Mouse (Mus musculus): ENCODE measurements around the gene Olfr9. TPM values are rescaled to one million over a fixed set of nuclear protein-coding genes. Genes with fewer than 3 reads are reported as not detected.

The Olfr9 gene
- polyA plus RNA-seq (2014; fragmentation: Illumina TruSeq; extraction: RNeasy Lipid Tissue Mini Kit (QIAGEN cat#74804); ENCODE audit: low read depth, low replicate concordance) = not detected

GRCm38 (mm10) chr10:128989131-128989530, at the start of gene Olfr9:
Gene Olfr9, plus strand, starts transcription at chr10:128989431.

GRCm38 (mm10) chr10:128960590-128961584, 28.3 kb upstream of the Olfr9 start, which contains the start of gene Mettl7b:
Gene Mettl7b, minus strand, starts transcription at chr10:128960988.

GRCm38 (mm10) chr10:129010288-129010841, 21.1 kb downstream of the Olfr9 start, which contains the start of gene Olfr763:
Gene Olfr763, plus strand, starts transcription at chr10:129010791.

GRCm38 (mm10) chr10:129039796-129040195, 50.6 kb downstream of the Olfr9 start, which contains the start of gene Olfr764-ps1:
Gene Olfr764-ps1, minus strand, starts transcription at chr10:129039896.

Other genes starting within 250 kb of the Olfr9 start
- gene Dgka, start 244.6 kb upstream of the Olfr9 start, polyA plus RNA-seq (2014; fragmentation: Illumina TruSeq; extraction: RNeasy Lipid Tissue Mini Kit (QIAGEN cat#74804); ENCODE audit: low read depth, low replicate concordance) = 8.3 TPM
- gene Pym1, start 241.5 kb upstream of the Olfr9 start, polyA plus RNA-seq (2014; fragmentation: Illumina TruSeq; extraction: RNeasy Lipid Tissue Mini Kit (QIAGEN cat#74804); ENCODE audit: low read depth, low replicate concordance) = 0.57 TPM
- 0.36 TPM for gene Mmp19, start 198.5 kb upstream of the Olfr9 start, polyA plus RNA-seq (2014; fragmentation: Illumina TruSeq; extraction: RNeasy Lipid Tissue Mini Kit (QIAGEN cat#74804); ENCODE audit: low read depth, low replicate concordance)
- gene Dnajc14, start 185.4 kb upstream of the Olfr9 start, polyA plus RNA-seq (2014; fragmentation: Illumina TruSeq; extraction: RNeasy Lipid Tissue Mini Kit (QIAGEN cat#74804); ENCODE audit: low read depth, low replicate concordance) = 33.2 TPM
- gene Tmem198b, start 185.1 kb upstream of the Olfr9 start, polyA plus RNA-seq (2014; fragmentation: Illumina TruSeq; extraction: RNeasy Lipid Tissue Mini Kit (QIAGEN cat#74804); ENCODE audit: low read depth, low replicate concordance) = 2.6 TPM
- gene Sarnp, start 172.1 kb upstream of the Olfr9 start, polyA plus RNA-seq (2014; fragmentation: Illumina TruSeq; extraction: RNeasy Lipid Tissue Mini Kit (QIAGEN cat#74804); ENCODE audit: low read depth, low replicate concordance) = 248 TPM
- 130 TPM for gene Ormdl2, start 167.8 kb upstream of the Olfr9 start, polyA plus RNA-seq (2014; fragmentation: Illumina TruSeq; extraction: RNeasy Lipid Tissue Mini Kit (QIAGEN cat#74804); ENCODE audit: low read depth, low replicate concordance)
- gene Gdf11, start 97.7 kb upstream of the Olfr9 start, polyA plus RNA-seq (2014; fragmentation: Illumina TruSeq; extraction: RNeasy Lipid Tissue Mini Kit (QIAGEN cat#74804); ENCODE audit: low read depth, low replicate concordance) = 3.1 TPM
- gene Cd63, start 88.4 kb upstream of the Olfr9 start, polyA plus RNA-seq (2014; fragmentation: Illumina TruSeq; extraction: RNeasy Lipid Tissue Mini Kit (QIAGEN cat#74804); ENCODE audit: low read depth, low replicate concordance) = 1,560 TPM
- gene Rdh5, start 66.5 kb upstream of the Olfr9 start, polyA plus RNA-seq (2014; fragmentation: Illumina TruSeq; extraction: RNeasy Lipid Tissue Mini Kit (QIAGEN cat#74804); ENCODE audit: low read depth, low replicate concordance) = 5.7 TPM
- gene Bloc1s1, start 65.4 kb upstream of the Olfr9 start, polyA plus RNA-seq (2014; fragmentation: Illumina TruSeq; extraction: RNeasy Lipid Tissue Mini Kit (QIAGEN cat#74804); ENCODE audit: low read depth, low replicate concordance) = 12.2 TPM
- gene Itga7, start 55.6 kb upstream of the Olfr9 start, polyA plus RNA-seq (2014; fragmentation: Illumina TruSeq; extraction: RNeasy Lipid Tissue Mini Kit (QIAGEN cat#74804); ENCODE audit: low read depth, low replicate concordance) = 0.85 TPM
- gene Mettl7b, start 28.4 kb upstream of the Olfr9 start, polyA plus RNA-seq (2014; fragmentation: Illumina TruSeq; extraction: RNeasy Lipid Tissue Mini Kit (QIAGEN cat#74804); ENCODE audit: low read depth, low replicate concordance) = 25.7 TPM
- not detected for gene Olfr763, start 21.4 kb downstream of the Olfr9 start, polyA plus RNA-seq (2014; fragmentation: Illumina TruSeq; extraction: RNeasy Lipid Tissue Mini Kit (QIAGEN cat#74804); ENCODE audit: low read depth, low replicate concordance)
- not detected for gene Olfr764-ps1, start 50.5 kb downstream of the Olfr9 start, polyA plus RNA-seq (2014; fragmentation: Illumina TruSeq; extraction: RNeasy Lipid Tissue Mini Kit (QIAGEN cat#74804); ENCODE audit: low read depth, low replicate concordance)
- gene Olfr765, start 60.6 kb downstream of the Olfr9 start, polyA plus RNA-seq (2014; fragmentation: Illumina TruSeq; extraction: RNeasy Lipid Tissue Mini Kit (QIAGEN cat#74804); ENCODE audit: low read depth, low replicate concordance) = not detected
- gene Olfr766-ps1, start 79.5 kb downstream of the Olfr9 start, polyA plus RNA-seq (2014; fragmentation: Illumina TruSeq; extraction: RNeasy Lipid Tissue Mini Kit (QIAGEN cat#74804); ENCODE audit: low read depth, low replicate concordance) = not detected
- gene Olfr767, start 93.5 kb downstream of the Olfr9 start, polyA plus RNA-seq (2014; fragmentation: Illumina TruSeq; extraction: RNeasy Lipid Tissue Mini Kit (QIAGEN cat#74804); ENCODE audit: low read depth, low replicate concordance) = not detected
- gene Olfr768, start 109.9 kb downstream of the Olfr9 start, polyA plus RNA-seq (2014; fragmentation: Illumina TruSeq; extraction: RNeasy Lipid Tissue Mini Kit (QIAGEN cat#74804); ENCODE audit: low read depth, low replicate concordance) = not detected
- gene Olfr769, start 128.4 kb downstream of the Olfr9 start, polyA plus RNA-seq (2014; fragmentation: Illumina TruSeq; extraction: RNeasy Lipid Tissue Mini Kit (QIAGEN cat#74804); ENCODE audit: low read depth, low replicate concordance) = not detected
- gene Olfr770, start 149.6 kb downstream of the Olfr9 start, polyA plus RNA-seq (2014; fragmentation: Illumina TruSeq; extraction: RNeasy Lipid Tissue Mini Kit (QIAGEN cat#74804); ENCODE audit: low read depth, low replicate concordance) = not detected
- not detected for gene Olfr771, start 175.3 kb downstream of the Olfr9 start, polyA plus RNA-seq (2014; fragmentation: Illumina TruSeq; extraction: RNeasy Lipid Tissue Mini Kit (QIAGEN cat#74804); ENCODE audit: low read depth, low replicate concordance)
- gene Olfr772, start 188.5 kb downstream of the Olfr9 start, polyA plus RNA-seq (2014; fragmentation: Illumina TruSeq; extraction: RNeasy Lipid Tissue Mini Kit (QIAGEN cat#74804); ENCODE audit: low read depth, low replicate concordance) = not detected
- not detected for gene Olfr773, start 198.0 kb downstream of the Olfr9 start, polyA plus RNA-seq (2014; fragmentation: Illumina TruSeq; extraction: RNeasy Lipid Tissue Mini Kit (QIAGEN cat#74804); ENCODE audit: low read depth, low replicate concordance)
- gene Olfr774, start 246.8 kb downstream of the Olfr9 start, polyA plus RNA-seq (2014; fragmentation: Illumina TruSeq; extraction: RNeasy Lipid Tissue Mini Kit (QIAGEN cat#74804); ENCODE audit: low read depth, low replicate concordance) = not detected